Mouse (Mus musculus) limb, embryonic 15.5 days (tissue): ENCODE measurements around the gene Naa38. TPM values are rescaled to one million over a fixed set of nuclear protein-coding genes. Genes with fewer than 3 reads are reported as not detected.

Source experiments
- ATAC-seq: fragments of 200-750 bp; cut with Nextera tagmentation; 2 replicates; pipeline ENCODE4 v1.8.0; 2017; ENCODE audit warnings: low read depth, moderate TSS enrichment; ENCODE audit not compliant: insufficient number of reproducible peaks, low FRiP score, low TSS enrichment
- H3K27ac ChIP-seq: fragments of 300-500 bp; sonication (generic); 2 replicates; pipeline ENCODE4 v1.5.1; 2015; ENCODE audit warnings: moderate library complexity, mild to moderate bottlenecking, inconsistent platforms
- H3K27me3 ChIP-seq: fragments of 300-500 bp; sonication (generic); 2 replicates; pipeline ENCODE4 v1.6.1; 2015; ENCODE audit warnings: inconsistent platforms
- H3K36me3 ChIP-seq: fragments of 300-500 bp; sonication (generic); 2 replicates; pipeline ENCODE4 v1.6.1; 2015; ENCODE audit warnings: inconsistent platforms
- H3K4me1 ChIP-seq: fragments of 300-500 bp; sonication (generic); 2 replicates; pipeline ENCODE4 v1.6.1; 2015; ENCODE audit warnings: inconsistent platforms
- H3K4me2 ChIP-seq: fragments of 300-500 bp; sonication (generic); 2 replicates; pipeline ENCODE4 v1.6.1; 2015; ENCODE audit warnings: mild to moderate bottlenecking, inconsistent platforms
- H3K4me3 ChIP-seq: fragments of 300-500 bp; sonication (generic); 2 replicates; pipeline ENCODE4 v1.5.1; 2015; ENCODE audit warnings: mild to moderate bottlenecking, inconsistent platforms
- H3K9ac ChIP-seq: fragments of 300-500 bp; sonication (generic); 2 replicates; pipeline ENCODE4 v1.6.1; 2015; ENCODE audit warnings: inconsistent platforms
- H3K9me3 ChIP-seq: fragments of 300-500 bp; sonication (generic); 2 replicates; pipeline ENCODE4 v1.6.1; 2016; ENCODE audit warnings: inconsistent platforms
- WGBS: fragments of 180-500 bp; shearing (Covaris S2); methylation state at CpG from one replicate; pipeline ENCODE4 v1.1.7; 2015; 5-methylcytosine and 5-hydroxymethylcytosine counted together
- polyA plus RNA-seq: library from polyadenylated mRNA; unstranded; fragments of >200 nt; fragmentation: Nextera tagmentation; extraction: Ambion mirVana; gene quantifications from 2 replicates; pipeline ENCODE4 v1.2.1, GENCODE M21; 2015

Naa38 gene
- polyA plus RNA-seq, 1 experiment from 2014 or later = 143 TPM

GRCm38 (mm10) chr11:69411538-69412203 lies 16.4 kb downstream of the Naa38 start:
- Histone ChIP-seq H3K27me3 (no peaks in the 10 kb centered on the region), H3K27ac (peak overlapping the region; percentile 98), H3K4me1 (peaks cover 66% of the 10 kb centered on the region), H3K9ac (peak overlapping the region; percentile 39), H3K4me3 (peak overlapping the region; percentile 62), H3K36me3 (peaks cover 23% of the 10 kb centered on the region), H3K4me2 (peak overlapping the region; percentile 94), H3K9me3 (no peaks in the 10 kb centered on the region)
- no peak for ATAC-seq
- WGBS = 1% methylated on average over 35 of the region's 39 CpGs

- 51% methylated on average over 7 of the region's 7 CpGs for WGBS
- Histone ChIP-seq H3K9me3 (no peaks in the 10 kb centered on the region), H3K36me3 (peaks cover 14% of the 10 kb centered on the region), H3K4me2 (peak overlapping the region; percentile 94), H3K27ac (peak overlapping the region; percentile 98), H3K9ac (no peak overlapping the region), H3K27me3 (no peaks in the 10 kb centered on the region), H3K4me3 (peak overlapping the region; percentile 62), H3K4me1 (peaks cover 74% of the 10 kb centered on the region)
- no peak for ATAC-seq
These were observed 17.3 kb downstream of the Naa38 start for GRCm38 (mm10) chr11:69412548-69412947.

GRCm38 (mm10) chr11:69413221-69414181 lies 18.2 kb downstream of the Naa38 start, which contains the start of gene Kdm6b:
Kdm6b (minus strand) TSS chr11:69413675.
- H3K4me1 ChIP-seq = peaks cover 69% of the 10 kb centered on the region
- no peak for ATAC-seq
- peak within 1 kb of the TSS; percentile 62 for H3K4me3 ChIP-seq
- peak within 1 kb of the TSS; percentile 94 for H3K4me2 ChIP-seq
- no peaks in the 10 kb centered on the region for H3K27me3 ChIP-seq
- WGBS = 24% methylated on average over 12 of the region's 12 CpGs
- H3K36me3 ChIP-seq = peaks cover 7% of the 10 kb centered on the region; the same call in 1 of the 2 replicates
- H3K9me3 ChIP-seq = no peaks in the 10 kb centered on the region
- peak within 1 kb of the TSS; percentile 23; the same call in 1 of the 2 replicates for H3K9ac ChIP-seq
- H3K27ac ChIP-seq = peak within 1 kb of the TSS; percentile 98

GRCm38 (mm10) chr11:69414421-69415326 lies 19.4 kb downstream of the Naa38 start:
- ATAC-seq = no peak
- Histone ChIP-seq H3K4me3 (peak overlapping the region; percentile 62), H3K36me3 (peaks cover 7% of the 10 kb centered on the region; the same call in 1 of the 2 replicates), H3K9ac (peak overlapping the region; percentile 76), H3K4me2 (peak overlapping the region; percentile 94), H3K4me1 (peaks cover 69% of the 10 kb centered on the region), H3K27me3 (no peaks in the 10 kb centered on the region), H3K9me3 (no peaks in the 10 kb centered on the region), H3K27ac (peak overlapping the region; percentile 98)
- 6% methylated on average over 4 of the region's 4 CpGs for WGBS

GRCm38 (mm10) chr11:69415327-69415667 lies 20.0 kb downstream of the Naa38 start:
- no peaks in the 10 kb centered on the region for H3K9me3 ChIP-seq
- H3K36me3 ChIP-seq = peaks cover 7% of the 10 kb centered on the region; the same call in 1 of the 2 replicates
- H3K4me1 ChIP-seq = peaks cover 69% of the 10 kb centered on the region
- no peaks in the 10 kb centered on the region for H3K27me3 ChIP-seq
- 0% methylated on average over 3 of the region's 3 CpGs for WGBS
- H3K4me2 ChIP-seq = peak overlapping the region; percentile 94
- peak overlapping the region; percentile 62 for H3K4me3 ChIP-seq
- peak overlapping the region; percentile 98 for H3K27ac ChIP-seq
- no peak for ATAC-seq
- peak overlapping the region; percentile 76 for H3K9ac ChIP-seq

GRCm38 (mm10) chr11:69415668-69416451 lies 20.6 kb downstream of the Naa38 start:
- WGBS = 0% methylated on average over 13 of the region's 25 CpGs
- H3K9ac ChIP-seq = peak overlapping the region; percentile 76
- H3K4me1 ChIP-seq = peaks cover 72% of the 10 kb centered on the region
- 0 out of 2 replicates have a peak, but pooled peaks have one; percentile 5 for ATAC-seq
- H3K4me3 ChIP-seq = peak overlapping the region; percentile 62
- H3K27ac ChIP-seq = peak overlapping the region; percentile 98
- H3K36me3 ChIP-seq = peaks cover 7% of the 10 kb centered on the region; the same call in 1 of the 2 replicates
- H3K27me3 ChIP-seq = peaks cover 3% of the 10 kb centered on the region
- no peaks in the 10 kb centered on the region for H3K9me3 ChIP-seq
- H3K4me2 ChIP-seq = peak overlapping the region; percentile 94

GRCm38 (mm10) chr11:69416509-69416908 lies 21.2 kb downstream of the Naa38 start:
- peaks cover 10% of the 10 kb centered on the region for H3K27me3 ChIP-seq
- H3K9me3 ChIP-seq = no peaks in the 10 kb centered on the region
- ATAC-seq = no peak
- peaks cover 78% of the 10 kb centered on the region for H3K4me1 ChIP-seq
- H3K4me2 ChIP-seq = peak overlapping the region; percentile 94
- H3K27ac ChIP-seq = peak overlapping the region; percentile 98
- peak overlapping the region; percentile 62 for H3K4me3 ChIP-seq
- no peak overlapping the region for H3K9ac ChIP-seq
- WGBS = 0% methylated on average over 4 of the region's 4 CpGs
- H3K36me3 ChIP-seq = peaks cover 7% of the 10 kb centered on the region; the same call in 1 of the 2 replicates

GRCm38 (mm10) chr11:69416921-69417448 lies 21.7 kb downstream of the Naa38 start:
- Histone ChIP-seq H3K9me3 (no peaks in the 10 kb centered on the region), H3K27ac (peak overlapping the region; percentile 98), H3K4me1 (peaks cover 78% of the 10 kb centered on the region), H3K4me3 (peak overlapping the region; percentile 62), H3K9ac (no peak overlapping the region), H3K4me2 (peak overlapping the region; percentile 94), H3K27me3 (peaks cover 15% of the 10 kb centered on the region), H3K36me3 (peaks cover 7% of the 10 kb centered on the region; the same call in 1 of the 2 replicates)
- ATAC-seq = no peak
- whole genome bisulfite sequencing = 5% methylated on average over 8 of the region's 8 CpGs

GRCm38 (mm10) chr11:69417449-69418384 lies 22.4 kb downstream of the Naa38 start:
- peaks cover 72% of the 10 kb centered on the region for H3K4me1 ChIP-seq
- H3K27ac ChIP-seq = peak overlapping the region; percentile 98
- H3K36me3 ChIP-seq = peaks cover 3% of the 10 kb centered on the region; the same call in 1 of the 2 replicates
- H3K27me3 ChIP-seq = peaks cover 22% of the 10 kb centered on the region
- H3K9me3 ChIP-seq = no peaks in the 10 kb centered on the region
- H3K9ac ChIP-seq = peak overlapping the region; percentile 42
- ATAC-seq = peak; percentile 37
- H3K4me3 ChIP-seq = peak overlapping the region; percentile 62
- under 1% methylated on average over 39 of the region's 39 CpGs for WGBS
- H3K4me2 ChIP-seq = peak overlapping the region; percentile 94
